In genomic region chr11:120555260-120555659, GRCm38 (mm10) we compare ENCODE assay signal across 20 mouse cellular contexts. TPM values are rescaled to one million over a fixed set of nuclear protein-coding genes. Genes with fewer than 3 reads are reported as not detected.
A peak's percentile ranks its signal among the peaks of the same experiment; 100 is the strongest.
DNase-seq lines count a peak whose midpoint lies in the region; ATAC-seq and TF ChIP-seq lines count a peak whose summit lies in the region.
"Had no signal": no experiment of that assay in that cellular context is flagged by ENCODE, and none has a peak within 500 bp of the region (broad histone marks: within the 10 kb centered on the region; RNA-seq: fewer than 3 reads in every experiment).

No protein-coding gene starts in this region.

- no peak for TF ChIP-seq POLR2A in myocyte (IDR thresholded peaks at IDR 0.05; ENCODE audit: insufficient read length, low read depth)

- no peak overlapping the region for H3K4me2 ChIP-seq in embryonic facial prominence, embryonic 13.5 days
- no peak overlapping the region for H3K4me2 ChIP-seq in heart, embryonic 16.5 days (ENCODE audit: low read depth, low read length)
- peak overlapping the region; percentile 57 for H3K4me2 ChIP-seq in myocyte (ENCODE audit: low read depth)
- no peak overlapping the region for H3K4me2 ChIP-seq in kidney, embryonic 14.5 days (replicated peaks; ENCODE audit: low read depth, low read length)
- H3K4me2 ChIP-seq: limb, embryonic 15.5 days had no signal

- DNase-seq in embryonic facial prominence, embryonic 10.5 days (ENCODE audit: low spot score), result no peak
- no peak for DNase-seq in heart, postnatal 4 days
- DNase-seq in adrenal gland, postnatal 14 days, result peak; percentile 55
- DNase-seq in urinary bladder, postnatal 36 days (ENCODE audit: low spot score in 2 of 2), result no peak
- DNase-seq: cerebellum, postnatal 10 days; forebrain, postnatal 0 days; gastrocnemius, postnatal 10 days; kidney, postnatal 10 days; layer of hippocampus, adult 9-11 months; lung, adult 2 months; right cerebral cortex, postnatal 4 days had no signal

- peaks cover 23% of the 10 kb centered on the region for H3K36me3 ChIP-seq in embryonic facial prominence, embryonic 13.5 days
- H3K36me3 ChIP-seq in embryonic facial prominence, embryonic 10.5 days (replicated peaks), result peaks cover 19% of the 10 kb centered on the region
- peaks cover 12% of the 10 kb centered on the region for H3K36me3 ChIP-seq in heart, embryonic 16.5 days (ENCODE audit: control insufficient read depth, insufficient read depth)
- peaks cover 10% of the 10 kb centered on the region for H3K36me3 ChIP-seq in myocyte (ENCODE audit: control insufficient read depth, insufficient read depth)
- H3K36me3 ChIP-seq in kidney, embryonic 14.5 days (ENCODE audit: control insufficient read depth, insufficient read depth, low read length), result peaks cover 12% of the 10 kb centered on the region

- H3K4me3 ChIP-seq in embryonic facial prominence, embryonic 13.5 days, result no peak overlapping the region
- H3K4me3 ChIP-seq in embryonic facial prominence, embryonic 10.5 days, result no peak overlapping the region
- H3K4me3 ChIP-seq in heart, embryonic 16.5 days (ENCODE audit: low read length), result no peak overlapping the region
- no peak overlapping the region for H3K4me3 ChIP-seq in myocyte
- no peak overlapping the region for H3K4me3 ChIP-seq in kidney, embryonic 14.5 days (ENCODE audit: low read length)
- H3K4me3 ChIP-seq: limb, embryonic 15.5 days had no signal

- no peaks in the 10 kb centered on the region; the same call in 1 of the 2 replicates for H3K9me3 ChIP-seq in embryonic facial prominence, embryonic 13.5 days
- H3K9me3 ChIP-seq in embryonic facial prominence, embryonic 10.5 days, result no peaks in the 10 kb centered on the region
- H3K9me3 ChIP-seq in heart, embryonic 16.5 days (replicated peaks; ENCODE audit: control insufficient read depth, low read length), result no peaks in the 10 kb centered on the region
- H3K9me3 ChIP-seq in kidney, embryonic 14.5 days (ENCODE audit: control insufficient read depth, low read length), result peaks cover 5% of the 10 kb centered on the region; the same call in 1 of the 2 replicates
- H3K9me3 ChIP-seq: limb, embryonic 15.5 days had no signal

- no peak for ATAC-seq in embryonic facial prominence, embryonic 13.5 days (ENCODE audit: insufficient number of reproducible peaks, insufficient read depth, low FRiP score, low TSS enrichment, low read depth)
- ATAC-seq in heart, embryonic 16.5 days (replicated peaks; ENCODE audit: extremely low read depth, insufficient read depth, low FRiP score), result no peak
- ATAC-seq in kidney, embryonic 14.5 days (ENCODE audit: low FRiP score, low TSS enrichment), result no peak
- ATAC-seq: forebrain, postnatal 0 days had no signal

- H3K27me3 ChIP-seq in embryonic facial prominence, embryonic 13.5 days, result no peaks in the 10 kb centered on the region
- H3K27me3 ChIP-seq in embryonic facial prominence, embryonic 10.5 days (replicated peaks; ENCODE audit: low read depth, poor library complexity, severe bottlenecking), result no peaks in the 10 kb centered on the region
- H3K27me3 ChIP-seq in heart, embryonic 16.5 days (ENCODE audit: control insufficient read depth, insufficient read depth, low read length), result no peaks in the 10 kb centered on the region
- no peaks in the 10 kb centered on the region for H3K27me3 ChIP-seq in myocyte (ENCODE audit: control insufficient read depth, insufficient read depth, insufficient read length)
- H3K27me3 ChIP-seq in kidney, embryonic 14.5 days (ENCODE audit: control insufficient read depth, insufficient read depth, low read length), result no peaks in the 10 kb centered on the region
- H3K27me3 ChIP-seq: limb, embryonic 15.5 days had no signal

- WGBS in embryonic facial prominence, embryonic 13.5 days, result 72% methylated on average over 2 of the region's 2 CpGs
- WGBS in embryonic facial prominence, embryonic 10.5 days, result 82% methylated on average over 2 of the region's 2 CpGs
- WGBS in heart, embryonic 16.5 days, result 49% methylated on average over 2 of the region's 2 CpGs
- WGBS in kidney, embryonic 14.5 days, result 77% methylated on average over 2 of the region's 2 CpGs

- H3K79me2 ChIP-seq in myocyte (ENCODE audit: control insufficient read depth, insufficient read depth), result no peaks in the 10 kb centered on the region

- peak overlapping the region; percentile 21; the same call in 1 of the 2 replicates for H3K9ac ChIP-seq in embryonic facial prominence, embryonic 13.5 days
- H3K9ac ChIP-seq in heart, embryonic 16.5 days (ENCODE audit: low read length), result no peak overlapping the region
- no peak overlapping the region for H3K9ac ChIP-seq in kidney, embryonic 14.5 days (ENCODE audit: low read depth, low read length)
- H3K9ac ChIP-seq: forebrain, postnatal 0 days; limb, embryonic 15.5 days had no signal

- H3K27ac ChIP-seq in embryonic facial prominence, embryonic 13.5 days, result no peak overlapping the region
- H3K27ac ChIP-seq in embryonic facial prominence, embryonic 10.5 days (replicated peaks), result no peak overlapping the region
- H3K27ac ChIP-seq in heart, embryonic 16.5 days (ENCODE audit: low read length), result peak overlapping the region; percentile 25; the same call in 1 of the 2 replicates
- H3K27ac ChIP-seq in kidney, embryonic 14.5 days (ENCODE audit: low read depth, low read length), result no peak overlapping the region
- H3K27ac ChIP-seq: limb, embryonic 15.5 days had no signal

- peaks cover 7% of the 10 kb centered on the region for H3K4me1 ChIP-seq in embryonic facial prominence, embryonic 13.5 days
- peaks cover 8% of the 10 kb centered on the region for H3K4me1 ChIP-seq in embryonic facial prominence, embryonic 10.5 days
- H3K4me1 ChIP-seq in heart, embryonic 16.5 days (ENCODE audit: control insufficient read depth, insufficient read depth, low read length), result peaks cover 7% of the 10 kb centered on the region
- H3K4me1 ChIP-seq in kidney, embryonic 14.5 days (ENCODE audit: control insufficient read depth, insufficient read depth, low read length), result peaks cover 1% of the 10 kb centered on the region

- H3ac ChIP-seq in myocyte (ENCODE audit: control insufficient read depth, insufficient read length), result no peak overlapping the region

TF ChIP-seq in myocyte, 11 proteins besides CTCF, POLR2A, EP300 and RAD21:
- peak in 2 of 3 experiments; percentile 2 to 64 for TF ChIP-seq MYOG (IDR thresholded peaks at IDR 0.05; ENCODE audit: control insufficient read depth in 1 of 3, insufficient read depth in 1 of 3, insufficient read length in 2 of 3, low read depth in 2 of 3)
- peak in 2 of 3 experiments; percentile 62 to 67 for TF ChIP-seq MYOD1 (IDR thresholded peaks at IDR 0.05; ENCODE audit: control insufficient read depth in 1 of 3, insufficient read length in 2 of 3, low read depth in 2 of 3)
- no peak for TF ChIP-seq REST (IDR thresholded peaks at IDR 0.05; ENCODE audit: insufficient read depth, insufficient read length)
- no peak for TF ChIP-seq USF1 (IDR thresholded peaks at IDR 0.05; ENCODE audit: low read depth)

RNA-seq across cellular contexts. Expression of gene Ppp1r27, which starts 4.3 kb away (rescaled TPM):
- not detected in 2 replicates for polyA plus RNA-seq in embryonic facial prominence, embryonic 13.5 days (2015; fragmentation: Nextera tagmentation; extraction: Ambion mirVana)
- not detected in 2 replicates for polyA plus RNA-seq in embryonic facial prominence, embryonic 10.5 days (2016; fragmentation: Nextera tagmentation; extraction: Ambion mirVana)
- polyA plus RNA-seq in heart, embryonic 16.5 days (2015; fragmentation: Nextera tagmentation; extraction: Ambion mirVana), result 3.3 and 8.5 TPM in 2 replicates
- total RNA-seq in heart, postnatal 4 days (2021), result under 1 TPM in 1 of 2 experiments, not detected in 1; 0.83 TPM
- 0.48 TPM in 1 of 2 replicates, not detected in the other for total RNA-seq in adrenal gland, postnatal 14 days (2021)
- polyA plus RNA-seq in myocyte (2012; fragmentation: generic; extraction: Trizol), result 1.0 TPM
- 0.58 and 0.89 TPM in 2 replicates for polyA plus RNA-seq in kidney, embryonic 14.5 days (2014; fragmentation: Nextera tagmentation; extraction: Ambion mirVana)
- total RNA-seq: forebrain, postnatal 0 days; left cerebral cortex, postnatal 10 days had no signal
- polyA plus RNA-seq: forebrain, postnatal 0 days; hindbrain, embryonic 11.5 days; neural tube, embryonic 14.5 days had no signal

RNA-seq across cellular contexts. Expression of gene Mcrip1, which starts 5.7 kb away (rescaled TPM):
- polyA plus RNA-seq in embryonic facial prominence, embryonic 13.5 days (2015; fragmentation: Nextera tagmentation; extraction: Ambion mirVana), result 219 and 247 TPM in 2 replicates
- 201 and 221 TPM in 2 replicates for polyA plus RNA-seq in embryonic facial prominence, embryonic 10.5 days (2016; fragmentation: Nextera tagmentation; extraction: Ambion mirVana)
- 134 and 139 TPM in 2 replicates for polyA plus RNA-seq in heart, embryonic 16.5 days (2015; fragmentation: Nextera tagmentation; extraction: Ambion mirVana)
- total RNA-seq in heart, postnatal 4 days (2021), result 10 to 100 TPM; 76.5 to 82.6 TPM
- 52.6 and 67.9 TPM in 2 replicates for total RNA-seq in adrenal gland, postnatal 14 days (2021)
- 237 TPM for polyA plus RNA-seq in myocyte (2012; fragmentation: generic; extraction: Trizol)
- 236 and 265 TPM in 2 replicates for polyA plus RNA-seq in kidney, embryonic 14.5 days (2014; fragmentation: Nextera tagmentation; extraction: Ambion mirVana)

RNA-seq across cellular contexts. Expression of gene P4hb, which starts 17.8 kb away (rescaled TPM):
- 684 and 710 TPM in 2 replicates for polyA plus RNA-seq in embryonic facial prominence, embryonic 13.5 days (2015; fragmentation: Nextera tagmentation; extraction: Ambion mirVana)
- polyA plus RNA-seq in embryonic facial prominence, embryonic 10.5 days (2016; fragmentation: Nextera tagmentation; extraction: Ambion mirVana), result 556 and 565 TPM in 2 replicates
- polyA plus RNA-seq in heart, embryonic 16.5 days (2015; fragmentation: Nextera tagmentation; extraction: Ambion mirVana), result 435 and 437 TPM in 2 replicates
- 100 to 1,000 TPM; 353 to 365 TPM for total RNA-seq in heart, postnatal 4 days (2021)
- total RNA-seq in adrenal gland, postnatal 14 days (2021), result 449 and 479 TPM in 2 replicates
- polyA plus RNA-seq in myocyte (2012; fragmentation: generic; extraction: Trizol), result 444 TPM
- 558 and 716 TPM in 2 replicates for polyA plus RNA-seq in kidney, embryonic 14.5 days (2014; fragmentation: Nextera tagmentation; extraction: Ambion mirVana)

RNA-seq across cellular contexts. Expression of gene Gcgr, which starts 24.8 kb away (rescaled TPM):
- 1.3 and 1.7 TPM in 2 replicates for polyA plus RNA-seq in embryonic facial prominence, embryonic 13.5 days (2015; fragmentation: Nextera tagmentation; extraction: Ambion mirVana)
- 0.33 and 0.62 TPM in 2 replicates for polyA plus RNA-seq in embryonic facial prominence, embryonic 10.5 days (2016; fragmentation: Nextera tagmentation; extraction: Ambion mirVana)
- polyA plus RNA-seq in heart, embryonic 16.5 days (2015; fragmentation: Nextera tagmentation; extraction: Ambion mirVana), result 1.4 and 2.7 TPM in 2 replicates
- 1 to 10 TPM; 1.7 to 1.8 TPM for total RNA-seq in heart, postnatal 4 days (2021)
- 2.3 and 11.7 TPM in 2 replicates for total RNA-seq in adrenal gland, postnatal 14 days (2021)
- polyA plus RNA-seq in myocyte (2012; fragmentation: generic; extraction: Trizol), result 0.05 TPM
- polyA plus RNA-seq in kidney, embryonic 14.5 days (2014; fragmentation: Nextera tagmentation; extraction: Ambion mirVana), result 2.0 and 2.4 TPM in 2 replicates
- total RNA-seq: forebrain, postnatal 0 days; megakaryocyte progenitor cell, adult 5-6 weeks had no signal

RNA-seq across cellular contexts. Expression of gene Arhgdia, which starts 26.2 kb away (rescaled TPM):
- polyA plus RNA-seq in embryonic facial prominence, embryonic 13.5 days (2015; fragmentation: Nextera tagmentation; extraction: Ambion mirVana), result 535 and 580 TPM in 2 replicates
- polyA plus RNA-seq in embryonic facial prominence, embryonic 10.5 days (2016; fragmentation: Nextera tagmentation; extraction: Ambion mirVana), result 735 and 777 TPM in 2 replicates
- polyA plus RNA-seq in heart, embryonic 16.5 days (2015; fragmentation: Nextera tagmentation; extraction: Ambion mirVana), result 435 and 439 TPM in 2 replicates
- total RNA-seq in heart, postnatal 4 days (2021), result 100 to 1,000 TPM; 296 to 308 TPM
- 268 and 310 TPM in 2 replicates for total RNA-seq in adrenal gland, postnatal 14 days (2021)
- polyA plus RNA-seq in myocyte (2012; fragmentation: generic; extraction: Trizol), result 837 TPM
- 454 and 612 TPM in 2 replicates for polyA plus RNA-seq in kidney, embryonic 14.5 days (2014; fragmentation: Nextera tagmentation; extraction: Ambion mirVana)
